Mouse (Mus musculus) adrenal gland, adult 8-10 months (tissue): ENCODE data around the gene Rnf115. TPM values are rescaled to one million over a fixed set of nuclear protein-coding genes. Genes with fewer than 3 reads are reported as not detected.
A peak's percentile ranks its signal among the peaks of the same experiment; 100 is the strongest.

Experiments
- DNase-seq: peaks from one replicate; pipeline ENCODE4 v3.0.0; 2022
- total RNA-seq, 4 experiments: library from RNA; stranded (reverse); gene quantifications; 2 replicates each; pipeline ENCODE4 v1.2.4; 2022

Rnf115 gene
- total RNA-seq, 4 experiments from 2014 or later, result 34.0 to 45.9 (median 39.5) TPM

- DNase-seq, result no peak
These were observed 60.3 kb downstream of the Rnf115 start for GRCm38 (mm10) chr3:96787784-96788183.

- no peak for DNase-seq
These were observed 61.0 kb downstream of the Rnf115 start for GRCm38 (mm10) chr3:96788506-96788905.

- DNase-seq, result no peak
These were observed 72.8 kb downstream of the Rnf115 start for GRCm38 (mm10) chr3:96800254-96800653.

- no peak for DNase-seq
These were observed 74.8 kb downstream of the Rnf115 start for GRCm38 (mm10) chr3:96802214-96802613.

GRCm38 (mm10) chr3:96808136-96808535, 80.7 kb downstream of the Rnf115 start:
- DNase-seq, result no peak

GRCm38 (mm10) chr3:96808651-96809050, 81.2 kb downstream of the Rnf115 start:
- no peak for DNase-seq

- no peak for DNase-seq
These were observed 83.8 kb downstream of the Rnf115 start for GRCm38 (mm10) chr3:96811232-96811631.

- DNase-seq, result peak; percentile 51
These were observed 85.1 kb downstream of the Rnf115 start for GRCm38 (mm10) chr3:96812395-96813091.

GRCm38 (mm10) chr3:96813106-96813505, 85.6 kb downstream of the Rnf115 start:
- DNase-seq, result peak; percentile 31

- DNase-seq, result no peak
These were observed 86.3 kb downstream of the Rnf115 start for GRCm38 (mm10) chr3:96813591-96814244.

GRCm38 (mm10) chr3:96814342-96814741, 86.9 kb downstream of the Rnf115 start:
- DNase-seq, result no peak

GRCm38 (mm10) chr3:96820116-96820915, 92.9 kb downstream of the Rnf115 start:
- DNase-seq, result peak; percentile 41

- no peak for DNase-seq
These were observed 94.1 kb downstream of the Rnf115 start for GRCm38 (mm10) chr3:96821581-96821980.

- DNase-seq, result no peak
These were observed 96.2 kb downstream of the Rnf115 start for GRCm38 (mm10) chr3:96823701-96824100.

GRCm38 (mm10) chr3:96824614-96825013, 97.2 kb downstream of the Rnf115 start:
- no peak for DNase-seq

GRCm38 (mm10) chr3:96825261-96825660, 97.8 kb downstream of the Rnf115 start:
- no peak for DNase-seq

- no peak for DNase-seq
These were observed 100.9 kb downstream of the Rnf115 start for GRCm38 (mm10) chr3:96828308-96828864.

GRCm38 (mm10) chr3:96828984-96829383, 101.5 kb downstream of the Rnf115 start, which contains the start of the genes Pdzk1 and Cd160:
Pdzk1 (plus strand) TSS chr3:96829284.
Cd160 (minus strand) TSS chr3:96829351.
- no peak for DNase-seq

- DNase-seq, result no peak
These were observed 102.4 kb downstream of the Rnf115 start for GRCm38 (mm10) chr3:96829856-96830255.

- DNase-seq, result no peak
These were observed 105.5 kb downstream of the Rnf115 start for GRCm38 (mm10) chr3:96832930-96833329.

- no peak for DNase-seq
These were observed 107.3 kb downstream of the Rnf115 start for GRCm38 (mm10) chr3:96834587-96835348.

- no peak for DNase-seq
These were observed 109.0 kb downstream of the Rnf115 start for GRCm38 (mm10) chr3:96836414-96836813.
